Mouse (Mus musculus): ENCODE data around the gene Alpk1. TPM values are rescaled to one million over a fixed set of nuclear protein-coding genes. Genes with fewer than 3 reads are reported as not detected.
"Not testable (repeated sequence)": the region's sequence is repeated elsewhere in the genome, so short reads cannot be mapped to it uniquely, and the experiment has no call there.

The Alpk1 gene
- total RNA-seq, 2 experiments from 2014 or later = 4.6 to 5.5 TPM

- intact Hi-C loops (cut with DNase I) = no loop called here
- no peak for DNase-seq (ENCODE audit: extremely low spot score in 1 of 2, low spot score in 2 of 2)
- Histone ChIP-seq H3K4me3 (peak overlapping the region; percentile 70), H3K27ac (no peak overlapping the region)
- TF ChIP-seq CTCF (IDR thresholded peaks at IDR 0.05) = no peak
Measured at GRCm38 (mm10) chr3:127788919-127789318, 8.6 kb upstream of the Alpk1 start.

- no peak overlapping the region for H3K27ac ChIP-seq
- TF ChIP-seq CTCF (IDR thresholded peaks at IDR 0.05) = no peak
- no peak for DNase-seq (ENCODE audit: extremely low spot score in 1 of 2, low spot score in 2 of 2)
Measured at GRCm38 (mm10) chr3:127788038-127788437, 7.7 kb upstream of the Alpk1 start.

GRCm38 (mm10) chr3:127787032-127787431 is 6.7 kb upstream of the Alpk1 start:
- H3K4me3 ChIP-seq = no peak overlapping the region
- DNase-seq (ENCODE audit: extremely low spot score in 1 of 2, low spot score in 2 of 2) = no peak
- TF ChIP-seq CTCF (IDR thresholded peaks at IDR 0.05) = no peak
- intact Hi-C loops (cut with DNase I) = no loop called here
- H3K27ac ChIP-seq = no peak overlapping the region

More at GRCm38 (mm10) chr3:127788038-127788437, 7.7 kb upstream of the Alpk1 start:
- H3K4me3 ChIP-seq = no peak overlapping the region
- intact Hi-C loops (cut with DNase I) = no loop called here

GRCm38 (mm10) chr3:127783680-127784079 is 3.4 kb upstream of the Alpk1 start:
- DNase-seq (ENCODE audit: extremely low spot score in 1 of 2, low spot score in 2 of 2); H3K4me3 ChIP-seq; intact Hi-C loops (cut with DNase I); H3K27ac ChIP-seq: not testable (repeated sequence)

GRCm38 (mm10) chr3:127782921-127783320 is 2.6 kb upstream of the Alpk1 start:
- intact Hi-C loops (cut with DNase I) = no loop called here
- Histone ChIP-seq H3K4me3 (no peak overlapping the region), H3K27ac (no peak overlapping the region)
- no peak for DNase-seq (ENCODE audit: extremely low spot score in 1 of 2, low spot score in 2 of 2)
- TF ChIP-seq CTCF (IDR thresholded peaks at IDR 0.05) = no peak

- TF ChIP-seq CTCF (IDR thresholded peaks at IDR 0.05) = no peak
- DNase-seq (ENCODE audit: extremely low spot score in 1 of 2, low spot score in 2 of 2) = no peak
- Histone ChIP-seq H3K4me3 (no peak overlapping the region), H3K27ac (no peak overlapping the region)
- intact Hi-C loops (cut with DNase I) = no loop called here
Measured at GRCm38 (mm10) chr3:127780921-127781320, 594 bp upstream of the Alpk1 start.

GRCm38 (mm10) chr3:127769146-127769545 is 11.2 kb downstream of the Alpk1 start:
- no peak overlapping the region for H3K4me3 ChIP-seq
- no peak for TF ChIP-seq CTCF (IDR thresholded peaks at IDR 0.05)
- DNase-seq (ENCODE audit: extremely low spot score in 1 of 2, low spot score in 2 of 2) = no peak
- intact Hi-C loops (cut with DNase I) = no loop called here
- no peak overlapping the region for H3K27ac ChIP-seq

- intact Hi-C loops (cut with DNase I) = no loop called here
- no peak overlapping the region for H3K27ac ChIP-seq
Measured at GRCm38 (mm10) chr3:127765971-127766370, 14.4 kb downstream of the Alpk1 start.

GRCm38 (mm10) chr3:127764541-127764940 is 15.8 kb downstream of the Alpk1 start:
- intact Hi-C loops (cut with DNase I) = loop anchor here (5.0 kb wide), 1 partner anchor 183 kb away; no protein-coding TSS in a partner anchor
- Histone ChIP-seq H3K27ac (no peak overlapping the region), H3K4me3 (no peak overlapping the region)
- no peak; the same call in none of the 2 replicates for TF ChIP-seq CTCF (IDR thresholded peaks at IDR 0.05)
- DNase-seq (ENCODE audit: extremely low spot score in 1 of 2, low spot score in 2 of 2) = no peak

More at GRCm38 (mm10) chr3:127765971-127766370, 14.4 kb downstream of the Alpk1 start:
- H3K4me3 ChIP-seq = no peak overlapping the region
- TF ChIP-seq CTCF (IDR thresholded peaks at IDR 0.05) = no peak
- no peak for DNase-seq (ENCODE audit: extremely low spot score in 1 of 2, low spot score in 2 of 2)

GRCm38 (mm10) chr3:127763076-127763612 is 17.2 kb downstream of the Alpk1 start:
- peak; percentile 61 to 75 for DNase-seq (ENCODE audit: extremely low spot score in 1 of 2, low spot score in 2 of 2)
- TF ChIP-seq CTCF (IDR thresholded peaks at IDR 0.05) = peak; percentile 78
- H3K4me3 ChIP-seq = no peak overlapping the region
- intact Hi-C loops (cut with DNase I) = loop anchor here (2.0 to 5.0 kb wide), 2 partner anchors 184 to 190 kb away; no protein-coding TSS in a partner anchor
- no peak overlapping the region for H3K27ac ChIP-seq

GRCm38 (mm10) chr3:127762403-127762802 is 17.9 kb downstream of the Alpk1 start:
- intact Hi-C loops (cut with DNase I) = loop anchor here (2.0 to 5.0 kb wide), 2 partner anchors 185 to 190 kb away; no protein-coding TSS in a partner anchor
- Histone ChIP-seq H3K27ac (no peak overlapping the region), H3K4me3 (no peak overlapping the region)
- no peak for TF ChIP-seq CTCF (IDR thresholded peaks at IDR 0.05)
- DNase-seq (ENCODE audit: extremely low spot score in 1 of 2, low spot score in 2 of 2) = no peak

GRCm38 (mm10) chr3:127759212-127759611 is 21.1 kb downstream of the Alpk1 start:
- intact Hi-C loops (cut with DNase I) = loop anchor here (1.0 to 2.0 kb wide), 2 partner anchors 124 to 134 kb away; no protein-coding TSS in a partner anchor
- TF ChIP-seq CTCF (IDR thresholded peaks at IDR 0.05) = peak; percentile 62
- DNase-seq (ENCODE audit: extremely low spot score in 1 of 2, low spot score in 2 of 2) = peak; percentile 28 to 61
- Histone ChIP-seq H3K27ac (no peak overlapping the region), H3K4me3 (no peak overlapping the region)

GRCm38 (mm10) chr3:127758806-127759205 is 21.5 kb downstream of the Alpk1 start:
- intact Hi-C loops (cut with DNase I) = loop anchor here (1.0 to 2.0 kb wide), 2 partner anchors 124 to 134 kb away; no protein-coding TSS in a partner anchor
- no peak for DNase-seq (ENCODE audit: extremely low spot score in 1 of 2, low spot score in 2 of 2)
- TF ChIP-seq CTCF (IDR thresholded peaks at IDR 0.05) = no peak
- Histone ChIP-seq H3K4me3 (no peak overlapping the region), H3K27ac (no peak overlapping the region)
